Comparison of ENCODE assay signal across 37 mouse cellular contexts in the genomic region with DNA sequence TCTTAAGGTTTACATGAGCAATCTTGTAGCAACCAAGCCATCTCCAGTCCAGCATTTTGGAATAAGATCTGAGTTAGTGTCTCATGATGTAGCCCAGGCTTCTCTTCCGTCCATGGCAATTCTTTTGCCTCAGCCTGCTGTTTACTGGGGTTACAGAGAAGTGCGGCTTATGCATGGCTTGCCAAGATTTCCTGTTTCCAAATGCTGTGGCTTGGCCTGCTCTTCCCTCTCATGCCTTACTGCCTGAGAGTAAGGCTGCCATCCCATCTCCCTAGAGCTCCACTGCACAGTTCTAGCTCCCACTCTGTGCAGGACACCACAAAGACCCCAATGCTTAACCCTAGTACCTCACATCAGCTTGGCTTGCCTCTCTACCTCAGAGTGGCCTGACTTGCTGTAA. TPM values are rescaled to one million over a fixed set of nuclear protein-coding genes. Genes with fewer than 3 reads are reported as not detected.
"Had no signal": no experiment of that assay in that cellular context is flagged by ENCODE, and none has a peak within 500 bp of the region (broad histone marks: within the 10 kb centered on the region; RNA-seq: fewer than 3 reads in every experiment).

No protein-coding gene starts in this region.

- H3K4me3 ChIP-seq: gastrocnemius, adult 2 months; heart, adult 2 months; heart, embryonic 13.5 days; heart, embryonic 15.5 days; hindbrain, embryonic 13.5 days; hindbrain, embryonic 15.5 days; kidney, embryonic 15.5 days; layer of hippocampus, adult 2 months; left cerebral cortex, adult 2 months; limb, embryonic 13.5 days; limb, embryonic 15.5 days; liver, embryonic 12.5 days had no signal

- DNase-seq: gastrocnemius, adult 2 months; gastrocnemius, postnatal 10 days; gastrocnemius, postnatal 25 days; heart, adult 11 months; heart, adult 2 months; heart, postnatal 14 days; heart, postnatal 36 days; kidney, adult 11 months; kidney, adult 2 months; kidney, adult 9 months; kidney, postnatal 14 days; kidney, postnatal 4 days; left cerebral cortex, postnatal 4 days had no signal

- H3K36me3 ChIP-seq: heart, embryonic 13.5 days; heart, embryonic 15.5 days; hindbrain, embryonic 13.5 days; hindbrain, embryonic 15.5 days; kidney, embryonic 15.5 days; limb, embryonic 13.5 days; limb, embryonic 15.5 days; liver, embryonic 12.5 days had no signal

- H3K27ac ChIP-seq: gastrocnemius, adult 2 months; heart, adult 2 months; heart, embryonic 13.5 days; heart, embryonic 15.5 days; hindbrain, embryonic 13.5 days; hindbrain, embryonic 15.5 days; hindbrain, postnatal 0 days; kidney, embryonic 15.5 days; kidney, postnatal 0 days; layer of hippocampus, adult 2 months; left cerebral cortex, adult 2 months; limb, embryonic 13.5 days; limb, embryonic 15.5 days; liver, embryonic 12.5 days had no signal

- ATAC-seq: hindbrain, postnatal 0 days; intestine, embryonic 16.5 days; liver, embryonic 12.5 days had no signal

RNA-seq across cellular contexts. Expression of a gene that starts 1.1 kb away (rescaled TPM):
- total RNA-seq: gastrocnemius, adult 2 months; gastrocnemius, postnatal 10 days; gastrocnemius, postnatal 25 days; gastrocnemius, postnatal 4 days; heart, adult 2 months; heart, postnatal 14 days; heart, postnatal 36 days; hematopoietic stem cell, adult 5-6 weeks; hindbrain, postnatal 0 days; layer of hippocampus, adult 2 months; layer of hippocampus, postnatal 10 days; layer of hippocampus, postnatal 25 days; left cerebral cortex, adult 2 months; left cerebral cortex, postnatal 14 days; left cerebral cortex, postnatal 4 days; liver, adult 2 months had no signal
- polyA plus RNA-seq: heart, adult 2 months; heart, embryonic 11.5 days; heart, embryonic 13.5 days; heart, embryonic 15.5 days; heart, postnatal 0 days; hindbrain, embryonic 11.5 days; hindbrain, embryonic 13.5 days; hindbrain, embryonic 15.5 days; hindbrain, postnatal 0 days; intestine, embryonic 14.5 days; intestine, embryonic 16.5 days; kidney, embryonic 15.5 days; kidney, postnatal 0 days; limb, embryonic 11.5 days; limb, embryonic 13.5 days; limb, embryonic 15.5 days; liver, adult 2 months; liver, embryonic 12.5 days had no signal

RNA-seq across cellular contexts. Expression of a gene that starts 8.2 kb away (rescaled TPM):
- total RNA-seq: gastrocnemius, adult 2 months; gastrocnemius, postnatal 10 days; gastrocnemius, postnatal 25 days; gastrocnemius, postnatal 4 days; heart, adult 2 months; heart, postnatal 14 days; heart, postnatal 36 days; hematopoietic stem cell, adult 5-6 weeks; hindbrain, postnatal 0 days; layer of hippocampus, adult 2 months; layer of hippocampus, postnatal 10 days; layer of hippocampus, postnatal 25 days; left cerebral cortex, adult 2 months; left cerebral cortex, postnatal 14 days; left cerebral cortex, postnatal 4 days; liver, adult 2 months had no signal
- polyA plus RNA-seq: heart, adult 2 months; heart, embryonic 11.5 days; heart, embryonic 13.5 days; heart, embryonic 15.5 days; heart, postnatal 0 days; hindbrain, embryonic 11.5 days; hindbrain, embryonic 13.5 days; hindbrain, embryonic 15.5 days; hindbrain, postnatal 0 days; intestine, embryonic 14.5 days; intestine, embryonic 16.5 days; kidney, embryonic 15.5 days; limb, embryonic 11.5 days; limb, embryonic 13.5 days; limb, embryonic 15.5 days; liver, adult 2 months; liver, embryonic 12.5 days had no signal

RNA-seq across cellular contexts. Expression of a gene that starts 17.1 kb away (rescaled TPM):
- total RNA-seq: gastrocnemius, adult 2 months; gastrocnemius, postnatal 10 days; gastrocnemius, postnatal 25 days; gastrocnemius, postnatal 4 days; heart, adult 2 months; heart, postnatal 14 days; heart, postnatal 36 days; hematopoietic stem cell, adult 5-6 weeks; hindbrain, postnatal 0 days; layer of hippocampus, adult 2 months; layer of hippocampus, postnatal 10 days; layer of hippocampus, postnatal 25 days; left cerebral cortex, adult 2 months; left cerebral cortex, postnatal 14 days; left cerebral cortex, postnatal 4 days; liver, adult 2 months had no signal
- polyA plus RNA-seq: heart, adult 2 months; heart, embryonic 11.5 days; heart, embryonic 13.5 days; heart, embryonic 15.5 days; heart, postnatal 0 days; hindbrain, embryonic 11.5 days; hindbrain, embryonic 13.5 days; hindbrain, embryonic 15.5 days; intestine, embryonic 14.5 days; kidney, embryonic 15.5 days; limb, embryonic 11.5 days; limb, embryonic 13.5 days; limb, embryonic 15.5 days; liver, adult 2 months; liver, embryonic 12.5 days had no signal

RNA-seq across cellular contexts. Expression of a gene that starts 28.1 kb away (rescaled TPM):
- total RNA-seq: gastrocnemius, adult 2 months; gastrocnemius, postnatal 10 days; gastrocnemius, postnatal 25 days; gastrocnemius, postnatal 4 days; heart, adult 2 months; heart, postnatal 14 days; heart, postnatal 36 days; hematopoietic stem cell, adult 5-6 weeks; hindbrain, postnatal 0 days; layer of hippocampus, adult 2 months; layer of hippocampus, postnatal 10 days; layer of hippocampus, postnatal 25 days; left cerebral cortex, adult 2 months; left cerebral cortex, postnatal 14 days; left cerebral cortex, postnatal 4 days; liver, adult 2 months had no signal
- polyA plus RNA-seq: heart, adult 2 months; heart, embryonic 11.5 days; heart, embryonic 13.5 days; heart, embryonic 15.5 days; heart, postnatal 0 days; hindbrain, embryonic 11.5 days; hindbrain, embryonic 13.5 days; hindbrain, embryonic 15.5 days; hindbrain, postnatal 0 days; intestine, embryonic 14.5 days; intestine, embryonic 16.5 days; kidney, embryonic 15.5 days; limb, embryonic 11.5 days; limb, embryonic 13.5 days; limb, embryonic 15.5 days; liver, adult 2 months; liver, embryonic 12.5 days had no signal

RNA-seq across cellular contexts. Expression of a gene that starts 34.1 kb away (rescaled TPM):
- total RNA-seq: gastrocnemius, adult 2 months; gastrocnemius, postnatal 10 days; gastrocnemius, postnatal 25 days; gastrocnemius, postnatal 4 days; heart, adult 2 months; heart, postnatal 14 days; heart, postnatal 36 days; hematopoietic stem cell, adult 5-6 weeks; hindbrain, postnatal 0 days; layer of hippocampus, adult 2 months; layer of hippocampus, postnatal 10 days; layer of hippocampus, postnatal 25 days; left cerebral cortex, adult 2 months; left cerebral cortex, postnatal 14 days; left cerebral cortex, postnatal 4 days; liver, adult 2 months had no signal
- polyA plus RNA-seq: heart, adult 2 months; heart, embryonic 11.5 days; heart, embryonic 13.5 days; heart, embryonic 15.5 days; heart, postnatal 0 days; hindbrain, embryonic 11.5 days; hindbrain, embryonic 13.5 days; hindbrain, embryonic 15.5 days; hindbrain, postnatal 0 days; intestine, embryonic 14.5 days; intestine, embryonic 16.5 days; kidney, embryonic 15.5 days; kidney, postnatal 0 days; limb, embryonic 11.5 days; limb, embryonic 13.5 days; limb, embryonic 15.5 days; liver, adult 2 months; liver, embryonic 12.5 days had no signal
